Mouse (Mus musculus) right cerebral cortex, postnatal 14 days (tissue): ENCODE measurements around the gene Cog5.
"Not testable (repeated sequence)": the region's sequence is repeated elsewhere in the genome, so short reads cannot be mapped to it uniquely, and the experiment has no call there.

ENCODE experiments used
- DNase-seq: peaks from one replicate; pipeline ENCODE4 v3.0.0; 2022

Gene Cog5

DNA sequence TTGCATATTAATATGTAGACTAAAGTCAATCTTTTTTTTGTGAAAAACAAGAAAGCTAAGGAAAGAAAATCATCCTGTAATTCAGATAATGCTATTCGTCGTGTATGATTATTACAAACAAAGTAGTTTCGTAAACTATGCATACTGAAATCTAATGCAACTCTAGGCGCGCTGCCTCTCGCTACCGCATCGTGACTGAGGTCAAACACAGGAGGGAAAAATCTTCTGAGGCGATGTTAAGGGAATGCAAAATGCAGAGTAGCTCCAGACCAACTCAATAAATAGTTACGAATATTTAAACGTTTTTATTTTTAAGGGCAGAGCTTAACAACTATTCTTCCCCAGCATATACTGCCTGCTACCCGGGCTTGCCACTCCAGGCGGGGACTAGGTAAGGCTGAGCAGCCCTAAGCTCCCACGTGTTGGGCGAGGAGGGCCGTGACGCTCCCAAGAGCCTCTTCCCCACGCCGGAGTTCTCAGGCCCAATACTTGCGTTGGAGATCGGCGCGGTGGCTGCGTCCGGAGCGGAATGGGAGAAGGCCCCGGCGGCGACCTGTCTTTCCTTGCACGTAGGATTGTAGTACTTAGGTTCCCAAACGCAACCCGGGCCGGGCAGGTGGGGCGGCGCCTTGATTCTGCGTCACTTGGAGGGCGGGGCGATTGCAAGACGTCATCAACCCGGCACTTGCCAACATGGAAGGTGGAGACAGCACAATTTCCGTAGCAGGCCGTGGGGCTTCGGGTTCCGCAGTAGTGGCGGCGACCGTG, at the start of gene Cog5, which contains the start of gene Dus4l:
Gene Cog5 (plus strand): TSS at position 673 of the 768 bp plus-strand sequence.
Gene Dus4l (minus strand): TSS at position 630 of the 768 bp plus-strand sequence.
- peak; percentile 96 for DNase-seq

DNA sequence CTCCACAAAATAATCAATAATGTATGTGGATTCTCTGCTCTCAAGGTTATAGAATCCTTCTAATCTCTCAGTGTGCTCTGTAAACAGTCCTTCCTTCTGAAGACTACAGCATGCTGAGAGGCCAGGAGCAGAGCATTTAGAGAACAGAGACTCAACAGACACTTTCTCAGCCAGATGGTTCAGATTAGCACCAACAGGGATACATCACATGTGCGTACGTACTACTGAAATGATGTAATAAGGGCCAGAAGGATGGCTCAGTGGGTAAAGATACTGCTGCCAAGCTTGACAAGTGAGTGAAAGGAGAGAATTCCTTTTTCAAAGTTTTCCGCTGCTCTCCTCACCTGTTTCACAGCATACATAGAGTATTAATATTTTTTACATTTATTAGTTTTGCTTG, 49.8 kb upstream of the Cog5 start:
- no peak for DNase-seq

GRCm38 (mm10) chr12:31608138-31608537, 46.5 kb upstream of the Cog5 start:
- no peak for DNase-seq

GRCm38 (mm10) chr12:31613353-31613752, 41.3 kb upstream of the Cog5 start:
- DNase-seq: no peak

DNA sequence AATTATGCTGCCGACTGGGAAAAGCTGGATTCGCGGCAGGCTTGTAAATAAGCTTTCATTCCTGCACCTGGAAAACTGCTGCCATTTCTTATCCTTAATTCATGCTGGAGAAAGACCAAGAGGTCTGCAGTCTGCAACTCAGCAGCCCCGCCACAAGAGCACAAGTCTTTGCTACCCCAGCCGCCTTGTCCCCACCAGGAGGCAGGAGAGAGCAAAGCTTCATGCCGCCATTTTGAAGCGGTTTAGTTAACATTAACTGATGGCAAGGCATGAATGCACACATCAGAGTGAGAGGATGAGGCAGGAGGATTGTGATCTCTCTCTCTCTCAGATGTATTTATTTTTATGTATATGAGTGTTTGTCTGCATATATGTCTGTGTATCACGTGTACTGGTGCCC, 34.6 kb upstream of the Cog5 start:
- no peak for DNase-seq

DNA sequence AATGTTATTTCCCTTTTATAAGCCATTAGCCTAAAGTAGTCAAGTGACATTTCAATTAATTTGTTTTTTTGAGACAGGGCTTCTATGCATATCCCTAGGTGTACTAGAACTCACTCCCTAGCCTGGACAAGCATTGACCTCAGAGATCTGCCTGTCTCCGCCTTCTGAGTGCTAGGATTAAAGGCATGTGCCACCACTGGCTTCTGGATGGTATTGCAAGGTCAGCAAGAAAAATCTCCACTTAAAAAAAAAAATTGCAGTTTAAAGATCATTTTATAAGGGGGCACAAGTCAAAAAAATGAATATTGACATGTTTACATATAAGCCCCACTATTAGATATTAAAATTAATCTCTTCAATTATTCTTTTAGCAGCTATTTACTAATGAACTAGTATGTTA, 29.7 kb upstream of the Cog5 start:
- DNase-seq: no peak

GRCm38 (mm10) chr12:31628396-31628795, 26.3 kb upstream of the Cog5 start:
- DNase-seq: not testable (repeated sequence)

GRCm38 (mm10) chr12:31633970-31634342, 20.7 kb upstream of the Cog5 start:
- no peak for DNase-seq

- DNase-seq: peak; percentile 72
Observed at GRCm38 (mm10) chr12:31634343-31635239, 20.1 kb upstream of the Cog5 start, which contains the start of gene Bcap29. Gene Bcap29 (minus strand): TSS chr12:31634658.

DNA sequence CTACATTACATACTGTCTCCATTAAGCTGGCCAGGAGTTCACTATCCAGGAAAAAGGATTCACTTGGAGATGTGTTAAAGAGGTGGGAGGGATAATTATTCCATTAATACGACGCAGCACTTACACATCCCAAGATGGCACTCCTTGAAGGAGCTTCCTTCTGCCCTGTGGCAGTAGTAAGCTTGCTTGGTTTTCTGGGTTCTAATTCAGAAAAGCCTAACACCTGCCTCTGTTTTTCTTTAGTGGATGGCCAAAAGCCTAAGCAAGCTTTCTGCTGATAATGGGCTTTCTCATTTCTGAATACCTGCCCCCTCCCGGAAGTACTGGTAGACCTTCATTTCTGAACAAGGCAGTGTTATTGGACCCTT, 19.4 kb upstream of the Cog5 start:
- DNase-seq: no peak

GRCm38 (mm10) chr12:31653611-31654010, 1.1 kb upstream of the Cog5 start:
- DNase-seq: no peak

- DNase-seq: no peak
Observed at GRCm38 (mm10) chr12:31654965-31655477, 352 bp downstream of the Cog5 start.

GRCm38 (mm10) chr12:31656841-31657240, 2.2 kb downstream of the Cog5 start:
- DNase-seq: no peak

- no peak for DNase-seq
Observed at GRCm38 (mm10) chr12:31665999-31666398, 11.3 kb downstream of the Cog5 start.

GRCm38 (mm10) chr12:31667187-31667586, 12.5 kb downstream of the Cog5 start:
- DNase-seq: no peak

- DNase-seq: no peak
Observed at GRCm38 (mm10) chr12:31686679-31687078, 32.0 kb downstream of the Cog5 start.

DNA sequence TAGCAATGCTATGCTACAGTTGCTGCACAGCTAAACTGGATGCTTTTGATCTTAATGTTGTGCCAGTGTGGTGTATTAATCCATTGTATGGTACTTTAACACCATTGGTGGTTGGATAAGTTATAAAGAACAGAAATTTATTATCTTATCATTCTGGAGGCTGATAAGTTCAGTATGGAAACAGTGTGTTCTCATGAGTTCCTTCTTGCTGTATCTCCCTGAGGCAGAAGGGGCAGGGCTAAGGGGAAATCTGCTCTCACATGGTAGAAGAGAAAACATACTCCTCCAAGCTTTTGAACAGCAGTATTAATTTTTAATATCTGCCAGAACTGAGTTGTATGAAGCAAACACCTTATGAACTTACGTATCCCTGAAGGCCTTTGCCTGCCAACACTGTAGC, 38.6 kb downstream of the Cog5 start:
- DNase-seq: no peak

- no peak for DNase-seq
Observed at GRCm38 (mm10) chr12:31700623-31701347, 46.1 kb downstream of the Cog5 start.

GRCm38 (mm10) chr12:31701411-31701810, 46.7 kb downstream of the Cog5 start:
- DNase-seq: no peak

DNA sequence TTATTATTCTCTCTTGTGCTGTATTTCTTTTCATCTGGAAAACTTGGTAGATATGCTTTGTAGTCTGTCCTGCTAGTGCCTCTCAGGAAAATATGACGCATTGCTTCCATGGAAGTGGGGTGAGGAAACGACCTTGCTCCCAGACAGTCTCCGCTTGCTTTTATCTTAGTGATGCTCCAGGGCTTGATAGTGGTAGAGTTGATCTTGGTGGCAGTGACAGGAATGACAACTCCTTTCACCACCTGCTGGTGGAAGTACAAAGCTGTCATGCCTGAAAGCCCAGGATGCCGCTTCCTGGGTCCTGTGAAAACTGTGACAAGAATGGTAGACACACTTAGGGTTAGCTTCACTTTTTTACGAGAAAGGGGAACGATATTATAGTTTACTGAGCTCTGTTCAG, 49.2 kb downstream of the Cog5 start:
- DNase-seq: no peak

- DNase-seq: no peak
Observed at GRCm38 (mm10) chr12:31706168-31706567, 51.5 kb downstream of the Cog5 start.

DNA sequence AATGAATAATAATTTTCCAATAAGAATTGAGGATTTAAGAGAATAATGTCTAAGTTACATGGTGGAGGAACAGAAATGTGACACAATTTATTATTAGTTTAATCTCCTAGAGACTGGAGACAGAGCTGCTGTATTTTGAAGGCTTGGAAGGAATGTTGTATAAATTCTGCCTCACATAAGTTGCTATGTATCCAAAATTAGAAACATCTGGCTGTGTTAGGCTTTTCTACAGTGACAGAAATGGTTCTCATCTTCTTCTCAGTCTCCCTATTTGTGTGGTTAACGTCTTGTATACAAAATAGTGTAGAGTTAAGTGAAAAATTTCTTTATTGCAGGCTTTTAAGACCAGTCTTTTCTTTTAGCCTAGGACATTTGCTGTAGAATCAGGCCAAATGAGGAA, 52.9 kb downstream of the Cog5 start:
- no peak for DNase-seq

DNA sequence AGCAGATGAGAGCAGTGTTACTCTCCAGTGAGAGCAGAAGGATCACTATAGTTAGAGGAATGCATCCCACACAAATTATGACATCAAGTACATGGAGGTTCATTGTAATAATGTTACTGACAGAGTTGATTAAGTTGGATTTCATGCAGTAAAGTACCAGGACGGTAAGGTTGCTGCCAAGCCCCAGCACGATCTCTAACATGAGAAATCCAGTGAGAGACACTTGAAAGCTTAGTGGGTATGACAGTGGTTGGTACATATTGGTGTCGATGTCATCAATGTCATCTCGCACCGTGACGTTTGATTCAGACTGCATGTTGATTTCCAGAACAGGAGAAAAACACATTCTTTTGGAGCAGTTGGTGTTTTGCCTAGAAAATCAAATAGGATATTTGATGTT, 55.0 kb downstream of the Cog5 start:
- no peak for DNase-seq
